Mouse (Mus musculus) R1 (cell line): ENCODE measurements at regions not wholly inside any gene's neighbourhood (a gene's known extent, or its start where the extent isn't known, plus 50 kb on each side); places are given as distances from the start of the nearest gene placed in this dataset.

ENCODE experiments used
- DNase-seq: peaks from one replicate; pipeline ENCODE4 v3.0.0-alpha.2; 2018; ENCODE audit warnings: low read depth, low spot score

GRCm38 (mm10) chr5:51397528-51397927, 170.0 kb downstream of the Ppargc1a start:
- DNase-seq, result no peak

- no peak for DNase-seq
These were observed 176.2 kb downstream of the Ppargc1a start for GRCm38 (mm10) chr5:51391319-51391718.

GRCm38 (mm10) chr5:51387751-51388150, 179.8 kb downstream of the Ppargc1a start:
- DNase-seq, result no peak

- peak; percentile 14 for DNase-seq
These were observed 181.1 kb downstream of the Ppargc1a start for GRCm38 (mm10) chr5:51386409-51386808.

GRCm38 (mm10) chr5:51384278-51384677, 183.2 kb downstream of the Ppargc1a start:
- no peak for DNase-seq

GRCm38 (mm10) chr5:51359101-51359500, 208.4 kb downstream of the Ppargc1a start:
- DNase-seq, result no peak

GRCm38 (mm10) chr5:51348256-51348655, 219.3 kb downstream of the Ppargc1a start:
- DNase-seq, result no peak

GRCm38 (mm10) chr5:51329142-51329541, 238.4 kb downstream of the Ppargc1a start:
- DNase-seq, result no peak

GRCm38 (mm10) chr5:51289191-51289590, 278.3 kb downstream of the Ppargc1a start:
- DNase-seq, result no peak

- no peak for DNase-seq
These were observed 279.3 kb downstream of the Ppargc1a start for GRCm38 (mm10) chr5:51288234-51288633.

- DNase-seq, result no peak
These were observed 326.4 kb downstream of the Ppargc1a start for GRCm38 (mm10) chr5:51241156-51241555.

- DNase-seq, result no peak
These were observed 333.5 kb downstream of the Ppargc1a start for GRCm38 (mm10) chr5:51234004-51234355.

GRCm38 (mm10) chr5:51233271-51234003, 334.1 kb downstream of the Ppargc1a start:
- no peak for DNase-seq

- DNase-seq, result no peak
These were observed 337.7 kb downstream of the Ppargc1a start for GRCm38 (mm10) chr5:51229806-51230205.

- DNase-seq, result no peak
These were observed 339.5 kb downstream of the Ppargc1a start for GRCm38 (mm10) chr5:51227996-51228395.

GRCm38 (mm10) chr5:51203266-51203665, 364.3 kb downstream of the Ppargc1a start:
- no peak for DNase-seq

GRCm38 (mm10) chr5:51202525-51203215, 364.9 kb downstream of the Ppargc1a start:
- DNase-seq, result peak; percentile 43

- no peak for DNase-seq
These were observed 370.9 kb downstream of the Ppargc1a start for GRCm38 (mm10) chr5:51196393-51197347.

- DNase-seq, result no peak
These were observed 376.9 kb downstream of the Ppargc1a start for GRCm38 (mm10) chr5:51190661-51191060.

- no peak for DNase-seq
These were observed 397.7 kb downstream of the Ppargc1a start for GRCm38 (mm10) chr5:51169828-51170227.

GRCm38 (mm10) chr5:51168206-51168605, 399.3 kb downstream of the Ppargc1a start:
- no peak for DNase-seq

- no peak for DNase-seq
These were observed 410.6 kb downstream of the Ppargc1a start for GRCm38 (mm10) chr5:51156901-51157300.
